Mouse (Mus musculus) kidney, adult 2 months (tissue): ENCODE measurements around the gene Nid1. TPM values are rescaled to one million over a fixed set of nuclear protein-coding genes. Genes with fewer than 3 reads are reported as not detected.

Source experiments
- DNase-seq: peaks from one replicate; pipeline ENCODE4 v3.0.0; 2021
- H3K27ac ChIP-seq: fragments of 200-500 bp; 2 replicates; pipeline ENCODE4 v1.5.1; 2012; ENCODE audit warnings: low read depth, low read length, control low read depth, inconsistent platforms; ENCODE audit not compliant: insufficient read depth
- H3K27me3 ChIP-seq: fragments of 200-500 bp; replicated peaks from 2 replicates; pipeline ENCODE4 v1.6.1; 2012; ENCODE audit warnings: mild to moderate bottlenecking, moderate library complexity, low read length, inconsistent platforms; ENCODE audit not compliant: control insufficient read depth, insufficient read depth
- H3K36me3 ChIP-seq: fragments of 200-500 bp; 2 replicates; pipeline ENCODE4 v1.6.1; 2012; ENCODE audit warnings: mild to moderate bottlenecking, moderate library complexity, low read length, inconsistent platforms; ENCODE audit not compliant: control insufficient read depth, insufficient read depth
- H3K4me1 ChIP-seq: fragments of 200-500 bp; 2 replicates; pipeline ENCODE4 v1.6.1; 2011; ENCODE audit warnings: low read length; ENCODE audit not compliant: control insufficient read depth, insufficient read depth
- H3K4me3 ChIP-seq: fragments of 200-500 bp; 2 replicates; pipeline ENCODE4 v1.5.1; 2011; ENCODE audit warnings: mild to moderate bottlenecking, low read depth, low read length, control low read depth; ENCODE audit not compliant: insufficient read depth
- CTCF ChIP-seq: fragments of 200-500 bp; conservative IDR thresholded peaks from 2 replicates; pipeline ENCODE4 v1.5.1; 2011; ENCODE audit warnings: low read depth, mild to moderate bottlenecking, control low read depth, low read length, moderate library complexity, mixed read lengths; ENCODE audit not compliant: insufficient read depth, insufficient read length
- POLR2A ChIP-seq: fragments of 200-500 bp; IDR thresholded peaks from one replicate; pipeline ENCODE4 v1.6.1; 2011; ENCODE audit warnings: low read depth, low read length, control low read depth
- WGBS: fragments of 180-500 bp; shearing (Covaris S2); methylation state at CpG from one replicate; pipeline ENCODE4 v1.1.7; 2018; 5-methylcytosine and 5-hydroxymethylcytosine counted together
- polyA plus RNA-seq: library from polyadenylated mRNA; depleted of rRNA; stranded (reverse); fragments of >200 nt; gene quantifications from 2 replicates; pipeline ENCODE4 v1.2.3, GENCODE M21; 2012

Nid1 gene
- polyA plus RNA-seq, 1 experiment, result 64.6 TPM

GRCm38 (mm10) chr13:13516376-13517225 is 79.2 kb downstream of the Nid1 start:
- no peak overlapping the region for H3K4me3 ChIP-seq
- no peaks in the 10 kb centered on the region for H3K27me3 ChIP-seq
- WGBS, result 41% methylated on average over 17 of the region's 17 CpGs
- no peaks in the 10 kb centered on the region for H3K4me1 ChIP-seq
- H3K27ac ChIP-seq, result no peak overlapping the region
- H3K36me3 ChIP-seq, result no peaks in the 10 kb centered on the region
- DNase-seq, result peak; percentile 88
- TF ChIP-seq CTCF (peak; percentile 98), POLR2A (no peak)

DNA sequence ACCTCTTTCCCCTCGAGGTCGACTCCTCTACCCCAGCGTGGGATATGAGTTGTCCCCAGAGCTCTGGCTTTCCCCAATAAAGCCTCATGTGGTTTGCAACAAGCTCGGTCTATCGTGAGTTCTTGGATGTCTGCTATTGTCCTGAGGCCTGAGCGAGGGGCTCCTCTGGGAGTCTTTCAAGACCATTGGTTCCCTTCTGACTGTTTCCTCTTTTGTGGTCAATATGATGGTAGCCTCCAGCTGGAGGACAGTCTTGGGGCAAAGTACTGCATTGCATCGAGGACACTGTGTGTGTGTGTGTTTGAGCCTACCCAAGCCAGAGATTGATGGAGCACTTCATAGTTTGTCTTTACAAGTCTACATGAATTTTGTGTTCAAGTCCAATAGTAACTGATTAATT is 80.8 kb downstream of the Nid1 start:
- H3K27ac ChIP-seq, result no peak overlapping the region
- H3K27me3 ChIP-seq, result no peaks in the 10 kb centered on the region
- H3K4me3 ChIP-seq, result no peak overlapping the region
- no peaks in the 10 kb centered on the region for H3K36me3 ChIP-seq
- 91% methylated on average over 7 of the region's 7 CpGs for WGBS
- TF ChIP-seq CTCF, result no peak
- TF ChIP-seq POLR2A, result no peak
- DNase-seq, result no peak
- no peaks in the 10 kb centered on the region for H3K4me1 ChIP-seq

- Histone ChIP-seq H3K27me3 (no peaks in the 10 kb centered on the region), H3K36me3 (no peaks in the 10 kb centered on the region), H3K27ac (no peak overlapping the region), H3K4me1 (no peaks in the 10 kb centered on the region; the same call in 1 of the 2 replicates), H3K4me3 (no peak overlapping the region)
- WGBS, result 93% methylated on average over 5 of the region's 5 CpGs
- TF ChIP-seq CTCF, result no peak
- no peak for TF ChIP-seq POLR2A
- no peak for DNase-seq
These were observed 83.1 kb downstream of the Nid1 start for GRCm38 (mm10) chr13:13520436-13520835.

GRCm38 (mm10) chr13:13523625-13524584 is 86.6 kb downstream of the Nid1 start:
- no peak for DNase-seq
- H3K4me1 ChIP-seq, result no peaks in the 10 kb centered on the region; the same call in 1 of the 2 replicates
- TF ChIP-seq POLR2A (no peak), CTCF (no peak)
- 67% methylated on average over 9 of the region's 9 CpGs for WGBS
- H3K27ac ChIP-seq, result no peak overlapping the region
- H3K36me3 ChIP-seq, result no peaks in the 10 kb centered on the region
- no peak overlapping the region for H3K4me3 ChIP-seq
- H3K27me3 ChIP-seq, result no peaks in the 10 kb centered on the region

GRCm38 (mm10) chr13:13525205-13525604 is 87.9 kb downstream of the Nid1 start:
- Histone ChIP-seq H3K4me1 (no peaks in the 10 kb centered on the region; the same call in 1 of the 2 replicates), H3K27ac (no peak overlapping the region), H3K27me3 (no peaks in the 10 kb centered on the region), H3K36me3 (no peaks in the 10 kb centered on the region), H3K4me3 (no peak overlapping the region)
- DNase-seq, result no peak
- no peak for TF ChIP-seq POLR2A
- no peak for TF ChIP-seq CTCF
- 82% methylated on average over 2 of the region's 2 CpGs for WGBS

GRCm38 (mm10) chr13:13525877-13526276 is 88.5 kb downstream of the Nid1 start:
- TF ChIP-seq CTCF (no peak), POLR2A (no peak)
- Histone ChIP-seq H3K36me3 (no peaks in the 10 kb centered on the region), H3K4me3 (no peak overlapping the region), H3K27ac (no peak overlapping the region), H3K4me1 (no peaks in the 10 kb centered on the region; the same call in 1 of the 2 replicates), H3K27me3 (no peaks in the 10 kb centered on the region)
- no peak for DNase-seq
- 85% methylated on average over 5 of the region's 5 CpGs for WGBS
